Mouse (Mus musculus): ENCODE results near the gene Ncbp3.
A peak's percentile ranks its signal among the peaks of the same experiment; 100 is the strongest.

Ncbp3 gene

DNA sequence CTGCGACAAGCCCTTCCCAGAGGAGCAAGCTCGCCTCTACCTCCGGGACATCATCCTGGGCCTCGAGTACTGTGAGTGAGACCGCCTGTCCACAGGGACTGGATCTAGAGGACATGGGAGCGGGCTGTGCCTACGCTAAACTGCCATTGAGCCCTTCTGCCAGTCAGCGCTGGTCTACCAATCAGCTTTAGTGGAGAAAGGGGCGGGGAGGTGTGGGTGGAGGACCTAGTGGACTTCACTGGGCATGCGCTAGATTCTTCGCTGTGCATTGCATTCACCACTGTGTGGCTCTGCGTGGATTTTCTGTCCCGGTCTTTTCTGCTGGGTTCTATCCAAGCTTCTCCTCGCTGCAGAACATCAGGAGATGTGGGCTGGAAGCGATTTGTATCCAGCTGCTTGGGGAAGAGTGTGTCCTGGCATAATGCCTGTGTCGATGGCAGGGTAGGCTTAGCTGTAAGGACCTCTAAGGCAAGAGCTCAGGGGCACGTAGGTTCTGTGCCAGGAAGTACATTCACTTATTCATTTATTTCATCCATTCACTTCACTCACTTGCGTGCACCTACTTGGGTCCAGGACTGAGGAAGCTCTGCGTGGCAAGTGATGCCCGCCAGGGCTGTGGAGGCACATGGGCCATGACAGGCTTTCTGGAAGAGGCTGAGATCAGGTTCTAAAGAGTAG lies 16.6 kb upstream of the Ncbp3 start:
- no peak for DNase-seq (ENCODE audit: low read depth, low spot score)

DNA sequence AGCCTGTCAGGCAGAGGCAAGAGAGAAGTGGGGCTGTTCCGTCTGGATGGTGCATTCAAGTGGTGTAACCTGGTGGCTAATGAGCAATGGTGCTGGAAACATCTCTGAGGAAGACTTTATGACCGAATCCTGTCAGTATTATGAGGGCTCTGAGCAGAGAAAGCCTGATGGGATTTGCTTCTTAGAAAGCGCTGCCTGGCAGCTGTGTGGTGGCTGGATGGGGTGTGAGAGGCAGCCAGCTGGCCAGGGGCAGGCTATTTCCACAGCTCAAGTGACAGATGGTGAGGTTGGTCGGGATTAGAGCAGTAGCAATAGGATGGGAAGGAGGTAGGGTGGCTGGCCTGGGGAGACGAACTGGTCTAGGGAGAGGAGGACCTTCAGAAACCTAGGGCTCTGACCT lies 16.0 kb upstream of the Ncbp3 start:
- no peak for DNase-seq (ENCODE audit: low read depth, low spot score)

DNA sequence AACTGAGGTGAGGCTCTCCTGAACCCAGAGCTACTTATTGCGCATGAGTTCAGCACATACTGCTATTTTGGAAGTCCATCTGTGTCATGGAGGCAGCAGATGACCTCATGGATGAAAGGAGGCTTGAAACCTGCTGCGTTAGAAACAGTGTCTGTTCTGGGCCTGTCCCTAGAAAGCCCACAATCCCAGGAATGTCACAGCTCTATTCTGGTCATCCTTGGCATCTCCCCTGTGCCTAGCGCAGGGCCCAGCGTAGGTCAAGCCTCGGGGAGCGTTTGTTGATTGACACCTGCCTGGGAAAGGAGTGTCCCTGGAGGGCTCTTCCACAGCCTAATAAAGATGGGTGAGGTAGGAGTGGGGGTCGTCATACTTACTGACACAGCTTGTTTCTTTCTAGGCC lies 11.5 kb upstream of the Ncbp3 start:
- DNase-seq (ENCODE audit: low read depth, low spot score): no peak

DNA sequence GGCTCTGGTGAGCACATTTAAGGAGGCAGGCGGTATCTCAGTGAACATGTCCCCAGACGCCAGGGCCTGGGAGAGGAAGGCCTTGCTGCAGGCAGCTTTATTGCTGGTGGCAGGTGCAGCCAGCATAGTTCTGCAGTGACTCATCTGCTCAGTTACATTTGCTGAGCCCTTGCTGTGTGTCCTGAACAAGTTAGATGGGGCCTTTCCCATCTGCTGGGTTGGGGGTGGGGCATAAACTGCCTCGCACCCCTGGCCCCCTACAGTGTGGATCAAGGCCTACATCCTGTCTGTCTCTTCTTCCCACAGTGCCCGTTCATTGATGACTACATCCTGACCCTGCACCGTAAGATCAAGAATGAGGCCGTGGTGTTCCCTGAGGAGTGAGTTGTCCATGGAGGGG lies 10.7 kb upstream of the Ncbp3 start:
- peak; percentile 64 for DNase-seq (ENCODE audit: low read depth, low spot score)

DNA sequence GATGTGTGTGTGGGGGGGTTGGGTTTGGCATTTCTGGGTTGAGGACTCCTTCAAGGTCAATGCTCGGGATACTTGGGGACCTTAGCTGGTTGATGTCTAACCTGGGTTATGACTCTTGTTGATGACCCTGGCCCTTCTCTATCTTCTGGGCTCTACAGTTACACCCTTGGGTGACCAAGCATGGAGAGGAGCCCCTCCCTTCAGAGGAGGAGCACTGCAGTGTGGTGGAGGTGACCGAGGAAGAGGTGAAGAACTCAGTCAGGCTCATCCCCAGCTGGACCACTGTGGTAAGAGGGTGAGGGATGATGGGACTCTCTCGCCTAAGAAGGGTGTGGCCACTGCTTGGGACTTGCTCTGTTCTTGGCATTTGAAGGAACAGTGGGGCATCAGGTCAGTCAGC lies 9.9 kb upstream of the Ncbp3 start:
- DNase-seq (ENCODE audit: low read depth, low spot score): no peak

DNA sequence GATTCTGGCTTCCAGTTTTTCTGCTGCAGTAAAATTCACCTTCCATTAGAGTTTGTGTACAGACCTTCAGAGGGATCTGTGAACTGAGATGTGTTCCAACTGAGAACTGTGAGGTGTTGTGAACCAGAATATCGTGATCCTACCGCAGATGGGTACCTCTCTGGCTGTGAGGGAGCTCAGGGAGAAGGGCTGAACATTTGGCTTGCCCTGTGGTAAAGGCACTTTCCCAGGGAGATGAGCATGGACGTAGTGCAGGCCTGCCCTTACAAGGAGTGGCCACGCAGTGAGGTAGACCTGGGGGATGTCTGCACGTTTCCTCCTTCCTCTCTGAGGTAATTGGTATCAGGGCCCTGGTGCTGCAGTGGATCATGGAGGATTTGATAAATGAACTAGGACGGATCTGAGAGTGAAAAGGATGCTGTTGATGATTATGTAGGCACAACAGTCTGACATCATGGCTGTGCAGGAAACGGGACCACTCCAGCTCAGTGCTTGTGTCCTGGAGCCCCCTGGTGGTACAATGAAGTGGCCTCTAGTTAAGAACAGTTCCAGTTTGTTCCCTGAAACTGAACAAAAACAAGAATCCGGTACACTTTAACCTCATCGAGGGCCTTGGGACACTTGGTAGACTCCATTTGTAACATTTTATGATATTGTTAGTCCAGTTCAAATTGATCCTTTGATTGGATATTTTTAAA lies 8.3 kb upstream of the Ncbp3 start:
- peak; percentile 79 for DNase-seq (ENCODE audit: low read depth, low spot score)

DNA sequence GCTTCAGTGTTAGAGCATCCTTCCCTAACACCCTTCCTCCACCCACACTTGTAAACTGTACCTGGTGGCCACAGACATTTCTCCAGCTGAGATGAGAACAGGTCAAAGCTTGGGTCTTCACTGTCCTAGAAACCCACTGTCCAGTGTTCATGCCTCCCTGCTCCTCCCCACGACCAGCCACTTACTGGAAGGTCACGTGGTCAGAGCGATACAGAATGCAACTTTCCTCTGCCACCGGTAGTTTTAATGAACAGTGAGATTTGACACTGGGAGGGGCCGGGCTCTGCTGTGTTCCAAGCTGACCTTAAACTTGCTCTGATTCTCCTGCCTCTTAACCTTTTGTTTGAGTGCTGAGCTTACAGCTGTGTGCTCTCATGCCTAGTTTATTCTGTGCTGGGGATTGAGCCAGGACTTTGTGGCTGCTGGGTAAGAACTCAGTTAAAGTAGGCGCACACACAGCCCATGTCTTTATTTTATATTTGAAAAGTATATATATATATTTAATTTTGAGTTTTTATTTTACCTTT lies 3.3 kb upstream of the Ncbp3 start:
- DNase-seq (ENCODE audit: low read depth, low spot score): no peak

DNA sequence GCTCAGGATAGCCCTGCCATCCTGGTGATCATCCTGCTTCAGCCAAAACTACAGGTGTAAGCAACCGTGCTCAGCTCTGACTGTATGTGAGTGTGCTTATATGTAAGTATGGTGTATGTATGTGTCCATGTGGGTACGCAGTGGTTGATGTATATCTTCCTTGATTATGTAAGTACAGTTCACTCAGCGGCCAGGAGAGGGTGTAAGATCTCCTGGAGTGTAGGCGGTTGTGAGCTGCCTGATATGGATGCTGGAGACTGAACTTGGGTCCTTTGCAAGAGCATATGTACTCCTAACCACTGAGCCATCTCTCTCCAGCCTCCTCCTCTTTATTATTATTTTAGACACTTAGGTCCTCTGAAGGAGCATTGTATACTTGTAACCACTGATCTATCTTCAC lies 2.8 kb upstream of the Ncbp3 start:
- DNase-seq (ENCODE audit: low read depth, low spot score): no peak

DNA sequence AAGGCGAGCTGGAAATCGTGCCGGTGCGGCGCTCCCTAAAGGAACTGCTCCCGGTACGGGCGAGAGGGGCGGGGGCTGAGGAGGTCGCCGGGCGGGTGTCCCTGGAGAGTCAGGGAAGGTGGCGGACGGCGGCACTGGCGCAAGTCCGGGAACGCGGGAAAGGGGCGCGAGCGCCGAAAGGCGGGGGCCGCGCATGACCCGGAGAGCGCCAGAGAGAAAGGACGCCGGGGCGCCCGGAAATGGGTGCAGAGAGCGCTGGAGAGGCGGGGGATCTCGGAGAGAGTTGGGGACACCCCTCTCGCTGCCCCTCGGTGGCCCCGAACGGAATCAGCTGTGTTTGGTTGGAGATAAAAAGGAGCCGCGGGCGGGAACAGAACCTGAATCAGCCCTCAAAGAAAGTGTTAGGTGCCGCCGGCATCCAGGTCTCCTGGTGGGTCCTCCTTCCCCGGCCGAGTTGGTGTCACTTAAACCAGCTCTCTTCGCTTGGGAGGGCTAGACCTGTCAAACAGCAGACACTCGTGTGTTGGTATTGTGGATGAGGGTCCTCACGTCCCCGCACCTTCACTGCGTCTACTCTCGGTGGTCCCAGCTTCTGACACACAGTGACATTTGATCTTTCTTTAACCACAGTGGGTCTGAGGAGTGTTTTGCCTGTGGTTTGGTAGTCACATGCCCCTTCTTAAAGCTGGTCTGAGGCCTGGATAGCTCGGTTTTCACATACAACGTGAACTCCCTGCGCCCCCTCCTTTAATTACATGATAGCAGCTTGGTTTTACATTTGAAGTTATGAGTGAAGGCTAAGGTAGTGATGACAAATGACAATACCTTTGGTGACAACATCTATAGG lies 670 bp downstream of the Ncbp3 start:
- DNase-seq (ENCODE audit: low read depth, low spot score): peak; percentile 38

DNA sequence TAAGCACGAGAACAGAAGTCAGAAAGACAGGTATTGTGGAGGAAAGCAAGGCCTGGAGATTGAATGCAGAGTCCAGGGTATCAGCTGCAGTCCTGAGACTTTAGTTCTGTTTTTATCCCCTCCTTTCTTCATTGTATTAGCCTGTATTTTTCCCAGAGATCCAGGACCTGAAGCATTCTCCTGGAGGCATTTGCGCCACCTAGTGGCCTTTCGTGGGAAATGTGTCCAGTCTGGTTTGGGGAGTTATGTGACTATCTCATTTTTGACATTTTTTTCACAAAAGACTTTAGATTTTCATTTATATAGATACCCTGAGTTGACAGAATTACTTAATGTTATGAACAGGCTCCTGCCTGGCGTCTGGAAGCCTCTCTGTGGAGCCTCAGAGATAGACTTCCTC lies 1.8 kb downstream of the Ncbp3 start:
- peak; percentile 96 for DNase-seq (ENCODE audit: low read depth, low spot score)

DNA sequence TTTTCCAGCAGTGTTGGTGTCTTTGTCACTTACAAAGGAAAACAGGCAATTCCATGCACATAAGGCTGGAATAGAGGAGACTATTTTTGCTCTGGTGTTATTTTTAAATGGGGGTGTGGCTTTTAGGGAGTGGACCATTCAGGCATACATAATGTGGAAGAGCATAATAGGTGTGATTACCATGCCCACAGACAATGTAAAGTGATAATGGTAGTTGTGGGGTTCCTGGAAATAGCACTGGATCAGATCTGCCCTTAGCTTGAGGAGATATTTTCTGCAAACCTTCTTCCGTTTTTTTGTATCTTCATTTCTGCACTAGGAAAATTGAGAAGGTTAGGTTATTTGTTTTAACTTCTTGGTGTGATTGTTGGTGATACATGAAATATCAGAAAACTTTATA lies 5.2 kb downstream of the Ncbp3 start:
- no peak for DNase-seq (ENCODE audit: low read depth, low spot score)

DNA sequence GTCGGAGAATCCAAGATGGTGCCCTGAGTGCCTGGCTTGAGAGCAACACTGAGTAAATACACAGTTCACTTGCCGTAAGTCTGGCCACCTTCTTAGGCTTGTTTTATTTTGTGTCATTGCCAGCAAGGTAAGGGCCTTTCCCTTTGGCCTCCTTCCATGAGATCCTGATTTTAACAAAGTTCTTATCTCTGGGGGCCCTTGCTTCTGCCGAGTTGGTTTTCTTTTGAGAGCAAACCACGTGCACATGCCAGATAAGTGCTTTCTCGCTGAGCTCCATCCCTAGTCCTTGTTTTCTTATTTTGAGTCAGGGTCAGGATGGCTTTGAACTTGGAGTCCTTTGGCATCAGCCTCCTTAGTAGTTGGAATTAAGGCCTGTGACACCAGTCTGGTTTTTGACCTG lies 10.1 kb downstream of the Ncbp3 start:
- DNase-seq (ENCODE audit: low read depth, low spot score): no peak

DNA sequence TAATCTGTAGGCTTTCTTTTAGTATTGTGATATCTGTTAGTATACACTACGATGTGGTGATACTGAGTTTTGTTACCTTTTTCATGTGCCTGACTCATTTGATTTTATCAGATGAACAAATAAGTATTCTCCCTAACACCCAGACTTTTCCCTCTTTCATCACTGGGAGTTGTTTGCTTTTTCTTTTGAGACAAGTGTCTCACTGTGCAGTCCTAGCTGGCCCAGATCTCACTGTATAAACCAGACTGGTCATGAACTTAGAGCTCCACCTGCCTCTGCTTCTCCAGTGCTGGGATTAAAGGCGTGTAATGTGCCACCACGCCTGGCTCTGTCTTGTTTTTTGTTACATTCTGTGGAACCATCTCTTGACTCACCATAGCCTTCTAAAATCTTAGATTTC lies 12.0 kb downstream of the Ncbp3 start:
- DNase-seq (ENCODE audit: low read depth, low spot score): no peak

DNA sequence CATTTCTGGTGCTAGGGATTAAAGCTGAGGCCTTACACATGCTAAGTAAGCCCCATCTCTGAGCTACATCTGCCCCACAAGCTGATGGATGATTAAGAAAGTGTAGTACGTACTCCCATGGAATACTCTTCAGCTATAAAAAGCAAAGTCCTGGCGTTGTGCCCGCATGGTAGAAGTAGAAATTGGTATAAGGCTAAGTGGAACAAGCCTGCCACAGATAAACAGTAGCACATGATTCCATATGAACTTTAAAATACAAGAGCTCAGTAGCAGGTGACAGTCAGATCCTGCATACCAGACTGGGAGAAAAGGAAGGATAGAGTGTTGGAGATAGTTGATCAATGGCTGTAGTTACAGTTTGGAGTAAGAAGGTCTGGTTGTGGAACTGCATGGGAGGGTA lies 13.8 kb downstream of the Ncbp3 start:
- no peak for DNase-seq (ENCODE audit: low read depth, low spot score)

DNA sequence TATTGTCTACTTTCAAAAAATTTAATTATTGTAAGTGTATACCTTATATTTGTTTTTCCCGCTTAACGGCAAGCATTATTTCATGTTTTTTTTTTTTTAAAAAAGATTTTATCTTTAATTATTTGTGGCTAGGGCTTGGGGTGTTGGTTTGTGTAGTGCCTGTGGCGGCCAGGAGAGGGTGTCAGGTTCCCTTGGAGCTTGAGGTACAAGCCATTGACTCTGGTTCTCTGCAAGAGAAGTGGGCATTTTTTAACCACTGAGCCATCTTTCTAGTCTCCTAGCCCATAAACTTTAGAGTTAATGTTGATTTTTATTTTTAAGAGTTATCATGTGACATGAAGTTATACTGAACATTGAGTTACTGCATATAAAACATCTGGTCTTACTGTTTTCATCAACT lies 24.3 kb downstream of the Ncbp3 start:
- DNase-seq (ENCODE audit: low read depth, low spot score): peak; percentile 61

DNA sequence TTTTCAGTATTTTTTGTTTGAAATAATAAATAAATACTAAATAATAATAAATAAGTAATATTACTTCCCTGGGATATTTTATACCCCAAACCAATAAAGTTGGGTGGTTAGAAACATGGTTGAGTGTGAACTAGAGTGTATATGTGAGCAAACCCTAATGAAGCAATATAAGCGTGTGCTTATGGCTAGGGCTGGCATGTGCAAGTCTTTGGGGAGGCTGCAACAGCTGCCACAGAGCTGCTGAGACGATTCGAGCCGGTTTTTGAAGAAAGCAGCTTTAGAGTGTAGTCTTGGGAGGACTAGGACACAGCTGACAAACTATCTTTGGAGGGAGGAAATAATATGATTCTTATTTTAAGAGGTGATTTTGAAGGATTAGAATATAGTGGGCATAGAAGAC lies 28.7 kb downstream of the Ncbp3 start:
- DNase-seq (ENCODE audit: low read depth, low spot score): no peak

DNA sequence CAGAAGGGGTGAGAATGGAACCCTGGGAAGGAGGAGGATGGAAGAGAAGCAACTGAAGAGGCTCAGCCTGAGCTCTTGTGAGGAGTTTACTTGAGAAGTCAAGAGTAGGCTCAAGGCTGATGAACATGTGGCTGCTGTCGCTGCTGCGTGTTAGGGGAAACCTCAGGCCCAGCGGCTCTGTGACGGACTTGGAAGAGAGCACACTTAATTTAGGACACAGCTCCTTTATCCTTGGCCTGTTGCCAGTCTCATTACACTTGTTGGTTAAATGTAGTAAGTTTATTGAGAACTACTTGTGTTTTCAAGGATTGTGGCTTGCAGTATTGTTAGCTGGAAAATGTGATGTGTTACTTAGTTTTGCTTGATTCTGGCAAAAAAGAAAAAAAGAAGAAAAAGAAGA lies 29.1 kb downstream of the Ncbp3 start:
- DNase-seq (ENCODE audit: low read depth, low spot score): no peak

DNA sequence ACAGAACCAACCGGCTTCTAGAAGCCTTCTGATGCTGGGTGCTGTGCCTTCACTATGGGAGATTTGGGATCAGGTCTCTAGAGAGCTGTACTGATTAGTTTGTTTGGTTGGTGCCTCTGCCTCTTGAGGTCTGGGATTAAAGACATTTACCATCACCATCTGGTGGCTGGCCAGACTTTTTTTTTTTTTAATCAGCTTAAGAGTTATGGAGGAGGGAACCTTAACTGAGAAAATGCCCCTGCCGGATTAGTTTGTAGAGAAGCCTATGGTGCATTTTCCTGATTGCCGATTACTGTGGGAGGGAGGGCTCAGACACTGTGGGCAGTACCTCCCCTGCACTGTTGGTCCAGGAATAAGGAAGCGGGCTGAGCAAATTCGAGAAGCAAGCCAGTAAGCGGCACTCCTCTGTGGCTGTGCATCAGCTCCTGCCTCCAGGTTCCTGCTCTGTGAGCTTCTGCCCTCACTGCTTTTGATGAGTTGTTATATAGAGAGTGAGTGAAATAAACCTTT lies 29.7 kb downstream of the Ncbp3 start:
- no peak for DNase-seq (ENCODE audit: low read depth, low spot score)

DNA sequence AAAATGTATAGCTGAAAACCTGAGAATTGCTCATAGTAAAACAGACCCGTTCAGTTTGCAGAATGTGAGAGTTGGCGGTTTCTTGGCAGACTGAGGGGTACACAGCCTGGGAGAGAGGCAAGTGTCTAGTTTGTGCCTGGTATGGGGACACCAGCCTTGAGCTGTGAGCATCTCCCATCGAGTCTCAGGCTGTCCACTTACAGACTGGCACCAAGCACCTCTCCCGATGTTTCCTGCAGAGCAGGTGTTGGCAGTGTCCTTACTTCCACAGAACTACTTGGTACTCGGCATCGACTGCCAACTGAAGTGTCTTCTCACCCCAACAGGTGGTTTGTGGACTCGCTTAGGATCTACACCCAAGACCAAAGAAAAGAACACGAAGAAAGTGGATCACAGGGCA lies 31.0 kb downstream of the Ncbp3 start:
- DNase-seq (ENCODE audit: low read depth, low spot score): no peak

DNA sequence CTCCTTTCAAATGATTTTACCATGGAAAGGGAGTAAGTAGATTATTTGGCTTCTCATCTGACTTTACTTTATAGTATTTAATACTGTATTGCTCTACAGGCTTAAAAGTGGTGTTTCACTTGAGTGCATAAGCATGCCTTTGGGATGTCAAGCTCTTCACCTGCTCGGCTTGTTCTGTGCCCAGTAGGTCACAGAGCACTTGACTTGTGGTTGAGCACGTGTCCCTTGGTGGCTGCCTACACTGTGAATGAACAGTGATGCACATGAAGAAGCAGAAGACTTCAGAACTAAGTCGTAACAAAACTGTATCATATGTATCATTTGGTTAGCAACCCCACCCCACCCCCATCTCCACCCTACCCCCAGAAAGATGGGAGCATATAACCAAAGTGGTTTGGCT lies 32.7 kb downstream of the Ncbp3 start:
- DNase-seq (ENCODE audit: low read depth, low spot score): no peak

DNA sequence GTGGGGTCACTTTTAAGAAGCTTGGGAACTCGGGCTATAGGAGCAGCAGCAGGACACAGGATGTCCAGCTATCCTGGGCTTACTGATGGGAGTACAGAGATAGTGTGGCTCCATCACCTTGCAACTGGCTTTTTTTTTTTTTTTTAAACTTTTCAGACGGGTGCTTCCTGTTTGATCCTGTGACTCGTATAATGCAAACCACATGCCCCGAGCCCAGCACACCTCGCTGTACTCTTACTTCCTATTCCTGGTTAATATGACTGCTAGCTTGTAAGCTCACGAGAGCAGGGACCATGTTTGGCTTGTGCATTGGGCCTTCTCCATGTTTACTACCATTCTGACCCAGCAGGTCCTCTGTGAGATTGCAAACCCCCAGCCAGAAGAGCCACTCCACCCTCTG lies 36.7 kb downstream of the Ncbp3 start:
- DNase-seq (ENCODE audit: low read depth, low spot score): peak; percentile 71

DNA sequence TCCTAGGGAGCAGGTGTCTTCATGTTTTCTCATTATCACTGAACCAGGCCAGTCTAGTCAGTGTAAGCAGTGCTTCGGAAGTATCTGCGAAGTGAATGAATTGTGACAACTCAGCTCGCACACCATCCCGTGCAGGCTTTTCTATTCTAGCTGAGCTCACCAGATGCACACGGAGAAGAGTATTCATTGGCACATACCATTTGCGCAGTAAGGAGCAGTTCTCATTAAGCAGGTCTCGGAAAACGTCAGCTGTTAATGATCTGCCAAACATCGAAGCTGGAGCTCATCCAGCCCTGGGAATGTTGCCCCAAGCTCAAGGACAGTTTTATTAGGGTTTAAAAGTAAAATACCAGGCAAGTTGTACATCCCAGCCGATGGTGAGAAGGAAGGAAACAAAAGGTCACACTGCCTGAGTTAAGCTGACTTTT lies 37.2 kb downstream of the Ncbp3 start:
- DNase-seq (ENCODE audit: low read depth, low spot score): no peak
